Mouse (Mus musculus) NIH3T3 (cell line): ENCODE measurements around the gene Sdc4.

ENCODE experiments used
- DNase-seq: peaks from one replicate; pipeline ENCODE4 v3.0.0-alpha.2; 2012; ENCODE audit warnings: low read depth

Gene Sdc4

GRCm38 (mm10) chr2:164449341-164450042, 5.8 kb upstream of the Sdc4 start:
- DNase-seq = no peak

DNA sequence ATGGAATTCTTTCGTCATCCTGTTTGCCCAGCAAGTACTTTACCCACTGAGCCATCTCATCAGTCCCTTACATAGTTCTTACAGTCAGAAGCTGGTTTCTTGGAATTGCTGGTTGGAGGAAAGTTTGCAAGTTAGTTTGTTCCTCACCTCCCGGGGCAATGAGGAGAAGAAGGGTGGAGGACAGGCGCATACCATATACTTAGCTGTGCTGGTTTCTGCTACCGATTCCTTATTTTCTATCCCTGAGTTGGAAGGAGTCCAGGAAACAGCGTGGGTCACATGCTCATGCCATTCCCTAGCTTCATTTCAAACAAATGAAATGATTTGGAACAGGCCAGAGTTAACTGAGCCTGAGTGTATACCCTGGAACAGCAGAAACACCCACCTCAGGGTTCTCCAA, 5.2 kb upstream of the Sdc4 start:
- DNase-seq = peak; percentile 36

GRCm38 (mm10) chr2:164448140-164448539, 4.5 kb upstream of the Sdc4 start:
- no peak for DNase-seq

DNA sequence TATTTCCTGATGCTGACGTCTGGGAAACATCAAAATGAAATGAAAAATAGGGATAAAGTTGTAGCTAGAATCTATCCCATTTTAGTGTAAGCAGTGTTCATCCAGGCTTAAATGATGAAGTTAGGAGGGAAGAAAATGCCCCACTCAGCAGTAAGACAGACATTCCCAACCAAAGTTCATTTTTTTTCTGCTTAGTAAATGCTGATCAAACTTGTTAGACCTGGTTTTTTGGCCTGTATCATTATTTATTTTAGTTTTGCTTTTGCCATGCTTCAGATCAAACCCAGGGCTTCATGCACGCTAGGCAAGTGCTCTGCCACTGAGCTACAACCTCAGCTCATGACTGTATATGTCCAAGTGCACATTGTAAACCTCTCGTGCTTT, 2.4 kb upstream of the Sdc4 start:
- DNase-seq = no peak

DNA sequence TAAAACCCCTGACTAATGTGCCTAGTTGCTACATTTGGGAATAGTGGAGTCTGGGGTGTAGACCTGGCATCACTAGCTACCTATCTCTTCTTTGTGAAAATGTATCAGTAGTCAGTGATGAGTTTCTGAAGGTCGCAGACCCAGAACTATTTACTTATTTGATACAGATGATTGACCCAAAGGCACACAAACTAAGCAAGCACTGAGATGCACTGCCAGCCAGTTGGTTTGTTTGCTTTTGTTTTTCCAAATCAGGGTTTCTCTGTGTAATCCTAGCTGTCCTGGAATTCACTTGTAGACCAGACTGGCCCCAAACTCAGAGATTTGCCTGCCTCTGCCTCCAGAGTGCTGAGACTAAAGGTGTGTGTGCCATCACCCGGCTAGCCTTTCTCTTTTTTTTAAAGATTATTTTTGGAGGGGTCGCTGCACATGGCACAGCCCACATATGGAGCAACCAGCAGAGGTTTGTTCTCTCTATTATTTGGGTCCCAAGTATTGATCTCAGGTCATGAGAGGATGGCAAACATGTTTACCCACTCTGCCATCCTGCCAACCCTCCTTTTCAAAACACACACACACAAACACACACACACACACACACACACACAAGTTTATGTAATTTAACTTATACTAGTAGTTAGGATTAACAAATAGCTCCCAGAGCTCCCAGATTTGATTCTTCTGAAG, 1.9 kb upstream of the Sdc4 start:
- no peak for DNase-seq

- DNase-seq = no peak
These were observed 1.0 kb upstream of the Sdc4 start for GRCm38 (mm10) chr2:164444701-164445100.

- peak; percentile 95 for DNase-seq
These were observed 643 bp downstream of the Sdc4 start for GRCm38 (mm10) chr2:164443051-164443437.

GRCm38 (mm10) chr2:164442315-164443050, 1.2 kb downstream of the Sdc4 start:
- peak; percentile 59 for DNase-seq

DNA sequence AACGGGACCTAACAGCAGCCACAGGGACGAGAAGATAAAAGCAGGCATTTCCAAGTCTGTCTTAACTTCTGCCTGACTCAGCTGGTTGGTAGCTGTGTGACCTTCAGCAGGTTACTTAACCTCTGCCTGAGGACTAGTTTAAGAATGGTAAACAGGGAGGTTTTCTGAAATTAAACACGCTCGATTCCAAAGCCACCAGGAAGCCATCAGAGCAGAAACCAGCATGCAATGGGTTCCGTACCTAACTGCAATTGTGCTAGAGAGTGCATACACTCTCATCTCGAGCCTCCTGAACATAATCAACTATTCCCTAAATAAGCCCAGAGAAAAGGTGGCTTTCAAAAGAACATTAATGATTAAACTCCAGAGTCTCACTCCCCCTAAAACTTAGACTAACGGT, 2.0 kb downstream of the Sdc4 start:
- DNase-seq = no peak

DNA sequence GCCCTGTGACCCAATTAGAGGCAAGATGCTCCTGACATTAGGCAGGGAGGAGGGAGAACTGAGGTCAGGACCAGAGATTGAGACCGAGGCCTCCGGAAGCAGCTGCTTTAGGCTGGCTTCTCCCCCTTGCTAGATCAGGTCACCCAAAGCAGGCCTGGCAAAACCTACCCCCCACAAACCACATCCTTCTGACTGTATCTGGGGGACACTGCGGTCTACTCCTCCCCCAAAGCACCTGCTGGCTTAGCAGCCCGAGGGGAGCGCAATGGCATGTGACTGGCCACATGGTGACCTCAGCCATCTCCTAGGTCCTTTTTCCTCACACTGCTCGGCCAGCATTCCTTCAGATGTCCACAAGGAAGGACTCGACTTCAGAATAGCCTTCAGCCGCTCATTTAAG, 2.5 kb downstream of the Sdc4 start:
- no peak for DNase-seq

DNA sequence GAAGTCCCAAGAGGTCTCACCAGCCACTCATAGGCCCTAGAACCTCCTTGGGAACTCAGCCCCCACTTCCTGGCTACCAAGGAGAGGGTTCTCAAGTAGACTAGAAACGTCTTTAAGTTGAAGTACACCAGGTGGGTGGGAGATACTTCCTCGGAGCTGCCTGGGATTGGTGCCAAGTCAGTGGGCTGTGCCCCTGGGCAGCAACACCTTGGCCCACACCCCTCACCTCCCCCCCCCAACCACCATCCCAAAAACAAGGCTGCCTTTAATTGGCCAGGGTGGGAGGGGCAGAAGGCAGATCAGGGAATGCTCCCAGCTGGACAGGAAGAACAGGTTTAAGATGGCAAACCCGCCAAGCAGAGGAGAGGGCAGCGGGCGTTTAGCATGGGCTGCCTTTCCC, 3.4 kb downstream of the Sdc4 start:
- no peak for DNase-seq

- peak; percentile 89 for DNase-seq
These were observed 4.7 kb downstream of the Sdc4 start for GRCm38 (mm10) chr2:164439001-164439421.

GRCm38 (mm10) chr2:164438257-164438656, 5.4 kb downstream of the Sdc4 start:
- DNase-seq = no peak

DNA sequence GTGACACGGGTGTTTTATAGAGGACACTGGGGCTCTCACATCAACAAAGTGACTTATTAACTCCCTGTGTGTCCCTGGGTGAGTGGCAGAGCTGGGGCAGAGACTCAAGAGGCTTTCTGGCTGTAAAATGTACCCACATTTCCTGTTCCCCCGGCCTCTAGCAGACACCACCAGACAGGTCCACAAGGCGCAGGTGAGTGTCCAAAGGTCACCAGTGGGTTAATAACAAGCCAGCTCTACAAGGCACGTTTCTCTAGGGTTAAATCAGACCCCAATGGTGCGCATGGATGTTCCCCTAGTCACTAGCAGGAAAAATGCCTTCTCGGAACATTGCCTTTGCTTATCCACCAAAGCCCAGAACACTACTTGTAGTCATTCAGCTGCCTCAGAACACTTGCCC, 6.0 kb downstream of the Sdc4 start:
- no peak for DNase-seq

DNA sequence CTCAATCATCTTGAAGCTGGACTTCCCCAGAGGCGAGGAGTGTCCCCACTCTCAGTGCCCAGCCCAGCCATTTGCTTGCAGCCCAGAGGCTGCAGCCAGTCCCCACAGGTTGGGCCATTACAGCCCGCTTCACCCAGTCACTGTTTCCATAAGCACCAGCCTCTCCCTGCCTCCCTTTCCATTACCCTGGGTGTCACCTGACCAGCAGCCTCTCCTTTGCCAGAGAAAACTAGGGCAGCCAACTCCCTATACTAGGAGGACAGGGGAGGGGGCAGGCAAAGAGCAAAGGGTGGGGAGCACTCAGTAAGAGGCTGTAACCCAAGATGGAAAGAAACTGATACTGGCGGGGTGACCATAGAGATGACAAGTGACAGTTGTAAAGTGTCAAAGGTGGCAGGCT, 6.7 kb downstream of the Sdc4 start:
- DNase-seq = peak; percentile 49

GRCm38 (mm10) chr2:164436215-164436913, 7.3 kb downstream of the Sdc4 start:
- DNase-seq = no peak

GRCm38 (mm10) chr2:164435216-164436090, 8.2 kb downstream of the Sdc4 start:
- DNase-seq = no peak

GRCm38 (mm10) chr2:164434681-164435080, 9.0 kb downstream of the Sdc4 start:
- DNase-seq = no peak

DNA sequence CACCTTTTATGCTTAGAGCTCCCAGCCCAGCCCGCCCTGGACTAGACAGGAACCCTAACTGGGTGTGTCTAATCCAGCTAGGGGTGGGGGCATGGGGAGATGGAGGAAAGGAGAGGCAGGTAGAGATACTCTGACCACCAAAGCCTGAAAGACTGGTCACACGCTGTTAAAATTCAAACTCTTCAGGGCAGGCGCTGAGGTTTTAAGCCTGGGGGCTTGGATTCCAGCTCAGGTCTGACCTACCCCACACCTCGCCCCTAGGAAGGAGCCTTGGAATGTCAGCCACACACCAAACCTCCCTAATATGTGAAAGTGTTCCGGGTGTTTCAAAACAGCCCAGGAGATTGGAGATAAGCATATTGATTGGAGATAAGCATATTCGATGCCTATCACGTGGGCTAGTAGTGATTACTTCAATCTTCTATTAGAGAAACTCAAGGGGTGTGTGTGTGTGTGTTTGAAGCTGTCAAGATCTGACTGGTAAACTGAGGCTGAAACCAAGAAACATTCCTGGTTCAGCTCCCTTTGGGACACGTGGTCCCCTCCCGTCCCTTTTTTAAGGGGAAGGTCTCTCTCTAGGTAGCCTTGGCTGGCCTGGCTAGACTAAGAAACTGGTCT, 10.3 kb downstream of the Sdc4 start:
- no peak for DNase-seq

DNA sequence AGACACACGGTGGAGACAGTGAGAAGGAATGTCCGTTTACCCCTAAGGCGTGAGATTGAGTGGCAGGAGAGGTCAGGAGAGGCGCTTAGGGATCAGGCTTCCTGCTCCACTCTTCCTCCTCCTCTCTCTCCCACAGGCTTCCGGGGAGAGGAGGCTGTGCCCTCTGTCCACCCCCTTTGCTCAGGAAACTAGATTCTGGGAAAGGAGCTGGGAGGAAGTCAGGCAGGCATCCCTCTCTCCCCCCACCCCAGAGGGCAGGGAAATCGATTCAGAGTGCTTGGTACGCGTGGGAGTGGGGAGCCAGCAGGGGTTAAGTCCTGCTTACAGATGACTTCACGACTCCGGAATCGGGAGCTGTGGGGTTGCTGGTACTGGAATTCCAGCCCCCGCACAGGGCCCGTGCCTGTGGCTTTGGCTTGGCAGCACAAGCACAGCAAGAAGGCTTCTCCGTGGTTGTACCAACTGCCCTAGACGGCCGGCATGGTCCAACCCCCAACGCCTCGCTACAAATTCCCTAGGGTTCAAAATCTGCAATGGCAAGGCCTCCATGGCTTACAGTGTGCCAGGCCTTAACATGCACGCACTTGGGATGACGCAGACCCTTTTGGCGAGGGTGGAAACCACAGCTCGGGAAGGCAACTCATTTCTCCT, 11.0 kb downstream of the Sdc4 start:
- DNase-seq = peak; percentile 91
